Mouse (Mus musculus) megakaryocyte, embryonic 14.5 days (primary cell): ENCODE measurements at regions not wholly inside any gene's neighbourhood (a gene's known extent, or its start where the extent isn't known, plus 50 kb on each side); places are given as distances from the start of the nearest gene placed in this dataset.

Source experiments
- H3K27me3 ChIP-seq: replicated peaks from 2 replicates; pipeline ENCODE3; 2012; ENCODE audit warnings: inconsistent platforms
- H3K36me3 ChIP-seq: replicated peaks from 2 replicates; pipeline ENCODE3; 2012; ENCODE audit warnings: low read length, inconsistent platforms, mixed read lengths
- H3K4me1 ChIP-seq: 2 replicates; pipeline ENCODE4 v1.6.1; 2012; ENCODE audit warnings: inconsistent platforms
- H3K4me3 ChIP-seq: replicated peaks from 2 replicates; pipeline ENCODE3; 2012; ENCODE audit warnings: moderate library complexity, mild to moderate bottlenecking, inconsistent platforms
- H3K9me3 ChIP-seq: 2 replicates; pipeline ENCODE4 v1.6.1; 2012; ENCODE audit warnings: inconsistent platforms
- FLI1 ChIP-seq: IDR thresholded peaks from 2 replicates; pipeline ENCODE4 v1.6.1; 2012; ENCODE audit warnings: low read length, inconsistent platforms, mixed read lengths
- GATA1 ChIP-seq: IDR thresholded peaks from 3 replicates; pipeline ENCODE4 v1.6.1; 2012; ENCODE audit warnings: mixed read lengths, low read length, inconsistent platforms, borderline replicate concordance

DNA sequence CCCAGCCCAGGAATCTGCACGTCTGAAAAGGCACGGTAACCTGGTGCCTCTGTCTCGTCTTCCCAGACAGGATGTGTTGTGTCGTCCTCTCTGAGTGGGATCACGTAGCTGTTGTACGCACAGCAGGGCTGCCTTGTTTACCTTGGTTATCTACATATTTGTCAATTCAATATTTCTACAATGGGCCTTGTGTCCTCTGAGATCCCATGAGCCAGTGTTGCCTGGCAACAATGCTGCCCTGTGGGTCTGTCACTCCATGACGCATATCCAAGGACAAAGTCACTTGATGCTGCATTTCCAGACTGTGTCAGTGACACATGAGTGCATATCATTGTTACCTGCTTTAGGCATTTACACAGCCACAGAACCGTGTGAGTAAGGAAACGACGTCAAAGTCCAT lies 191.9 kb downstream of the Diras2 start:
- Histone ChIP-seq H3K4me1 (peaks cover 45% of the 10 kb centered on the region), H3K9me3 (no peaks in the 10 kb centered on the region), H3K4me3 (no peak overlapping the region), H3K36me3 (no peaks in the 10 kb centered on the region), H3K27me3 (peaks cover 3% of the 10 kb centered on the region)
- TF ChIP-seq FLI1 (no peak), GATA1 (no peak)

DNA sequence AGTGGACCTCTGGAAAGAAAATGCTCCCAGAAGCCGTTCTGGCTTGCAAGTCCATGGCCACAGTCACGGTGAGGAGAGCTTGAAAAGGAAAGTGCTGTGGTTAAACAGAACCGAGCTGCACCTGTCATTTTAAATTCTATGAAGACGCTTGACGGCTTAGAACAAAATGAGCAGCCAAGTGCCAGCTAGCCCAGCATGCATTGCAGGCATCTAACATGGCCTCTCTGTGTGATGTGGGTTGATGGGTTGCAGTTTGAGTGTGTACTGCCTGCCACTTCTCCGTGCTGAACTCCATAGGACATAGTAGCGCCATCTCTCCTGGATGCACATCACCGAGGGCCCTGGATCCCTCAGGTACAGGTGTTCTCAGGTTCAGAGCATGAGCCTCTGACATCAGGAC lies 189.1 kb downstream of the Diras2 start:
- H3K9me3 ChIP-seq: peaks cover 5% of the 10 kb centered on the region; the same call in 1 of the 2 replicates
- peaks cover 5% of the 10 kb centered on the region for H3K27me3 ChIP-seq
- TF ChIP-seq FLI1: no peak
- TF ChIP-seq GATA1: no peak
- H3K4me3 ChIP-seq: no peak overlapping the region
- H3K4me1 ChIP-seq: peaks cover 48% of the 10 kb centered on the region
- H3K36me3 ChIP-seq: no peaks in the 10 kb centered on the region

DNA sequence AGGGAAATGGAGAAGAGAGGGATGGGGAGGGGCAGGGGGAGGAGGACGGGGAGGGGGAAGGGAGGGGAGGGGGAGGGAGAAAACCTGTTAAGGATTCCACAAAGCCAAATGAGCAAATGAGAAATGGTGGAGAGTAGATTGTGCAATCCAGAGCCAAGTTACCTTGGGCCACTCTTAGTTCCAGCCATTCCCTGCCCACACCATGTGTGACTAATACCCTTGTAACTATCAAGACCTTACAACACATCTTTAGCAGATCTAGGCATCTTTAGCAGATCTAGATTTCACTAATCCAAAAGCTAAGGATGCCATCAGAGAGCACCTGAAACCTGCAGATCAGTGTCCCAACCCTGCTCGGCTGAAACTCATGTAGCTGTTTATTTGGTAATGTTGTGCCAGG lies 186.7 kb downstream of the Diras2 start:
- H3K9me3 ChIP-seq: peaks cover 5% of the 10 kb centered on the region; the same call in 1 of the 2 replicates
- H3K36me3 ChIP-seq: no peaks in the 10 kb centered on the region
- no peak overlapping the region for H3K4me3 ChIP-seq
- H3K4me1 ChIP-seq: peaks cover 60% of the 10 kb centered on the region
- H3K27me3 ChIP-seq: peaks cover 2% of the 10 kb centered on the region
- no peak for TF ChIP-seq GATA1
- TF ChIP-seq FLI1: no peak

DNA sequence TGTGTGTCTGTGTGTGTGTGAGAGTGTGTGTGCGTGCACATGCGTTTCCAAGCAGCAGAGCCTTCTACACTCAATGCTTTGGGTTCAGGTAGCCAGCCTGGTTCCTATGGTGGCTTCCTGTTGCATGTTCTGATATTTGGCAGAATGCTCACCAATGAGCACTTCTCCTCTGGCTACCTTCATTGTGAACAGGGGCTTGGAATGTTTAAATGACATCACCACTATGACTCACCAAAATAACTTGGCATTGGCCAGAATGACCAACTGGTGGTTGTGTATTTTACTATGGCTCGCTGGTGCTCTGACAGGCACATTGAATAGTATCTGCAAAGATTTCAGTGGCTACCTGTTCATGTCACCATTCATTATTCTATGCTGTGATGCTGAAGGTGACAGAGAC lies 186.2 kb downstream of the Diras2 start:
- TF ChIP-seq FLI1 (no peak), GATA1 (no peak)
- no peak overlapping the region for H3K4me3 ChIP-seq

DNA sequence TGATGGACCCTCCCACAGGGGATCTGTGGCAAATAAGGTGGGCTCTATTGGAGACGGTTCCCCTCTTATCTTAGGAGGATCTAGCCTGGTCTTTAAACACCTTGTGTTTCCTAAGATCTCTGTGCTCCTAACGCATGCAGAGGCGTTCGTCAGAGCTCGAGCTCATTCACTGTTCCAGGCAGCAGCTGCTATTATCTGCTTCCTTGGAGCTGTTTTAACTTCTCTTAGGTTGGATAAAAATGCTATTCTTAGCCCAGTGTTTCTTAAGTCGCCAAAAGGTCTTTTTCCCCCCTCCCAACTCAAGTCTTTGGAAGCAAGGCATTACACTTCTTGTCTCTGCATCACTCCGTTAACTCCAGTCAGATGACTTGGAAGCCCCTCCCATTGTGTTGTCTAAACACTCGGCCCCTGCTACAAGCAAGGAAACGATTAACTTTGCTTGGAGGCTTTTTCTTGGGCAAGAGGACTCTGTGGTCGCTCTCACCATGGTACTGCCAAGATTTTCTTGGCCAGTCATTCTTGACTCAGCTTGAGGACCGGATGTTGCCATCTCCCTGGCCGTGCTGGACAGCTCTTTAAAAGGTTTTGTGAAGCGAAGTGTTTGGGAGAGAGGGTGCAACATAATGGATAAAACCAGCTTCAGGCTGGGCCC lies 185.6 kb downstream of the Diras2 start:
- peaks cover 59% of the 10 kb centered on the region for H3K4me1 ChIP-seq
- TF ChIP-seq FLI1: no peak
- no peak for TF ChIP-seq GATA1
- no peak overlapping the region for H3K4me3 ChIP-seq
- H3K27me3 ChIP-seq: peaks cover 2% of the 10 kb centered on the region
- peaks cover 5% of the 10 kb centered on the region; the same call in 1 of the 2 replicates for H3K9me3 ChIP-seq
- H3K36me3 ChIP-seq: no peaks in the 10 kb centered on the region

More for the DNA sequence above, 186.2 kb downstream of the Diras2 start:
- peaks cover 5% of the 10 kb centered on the region; the same call in 1 of the 2 replicates for H3K9me3 ChIP-seq
- peaks cover 2% of the 10 kb centered on the region for H3K27me3 ChIP-seq
- no peaks in the 10 kb centered on the region for H3K36me3 ChIP-seq
- peaks cover 59% of the 10 kb centered on the region for H3K4me1 ChIP-seq

DNA sequence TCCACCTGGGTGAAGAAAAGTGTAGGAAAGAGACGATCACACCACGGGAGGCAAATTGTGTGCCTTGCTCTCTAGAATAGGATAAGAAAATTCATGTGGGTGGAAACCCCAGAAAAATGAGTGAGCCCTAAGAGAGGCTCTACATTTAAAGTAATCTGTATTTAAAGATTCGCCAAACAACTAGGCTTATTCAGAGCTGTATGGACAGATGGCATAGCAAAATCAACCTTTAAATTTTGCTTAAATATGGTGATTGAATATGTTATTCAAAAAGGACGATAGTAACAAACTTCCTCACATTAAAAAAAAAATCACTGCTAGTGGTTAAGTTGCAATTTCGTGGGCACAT lies 185.1 kb downstream of the Diras2 start:
- H3K9me3 ChIP-seq: peaks cover 5% of the 10 kb centered on the region; the same call in 1 of the 2 replicates
- no peak overlapping the region for H3K4me3 ChIP-seq
- TF ChIP-seq GATA1: no peak
- no peak for TF ChIP-seq FLI1
- H3K27me3 ChIP-seq: peaks cover 2% of the 10 kb centered on the region
- H3K4me1 ChIP-seq: peaks cover 55% of the 10 kb centered on the region
- H3K36me3 ChIP-seq: no peaks in the 10 kb centered on the region

DNA sequence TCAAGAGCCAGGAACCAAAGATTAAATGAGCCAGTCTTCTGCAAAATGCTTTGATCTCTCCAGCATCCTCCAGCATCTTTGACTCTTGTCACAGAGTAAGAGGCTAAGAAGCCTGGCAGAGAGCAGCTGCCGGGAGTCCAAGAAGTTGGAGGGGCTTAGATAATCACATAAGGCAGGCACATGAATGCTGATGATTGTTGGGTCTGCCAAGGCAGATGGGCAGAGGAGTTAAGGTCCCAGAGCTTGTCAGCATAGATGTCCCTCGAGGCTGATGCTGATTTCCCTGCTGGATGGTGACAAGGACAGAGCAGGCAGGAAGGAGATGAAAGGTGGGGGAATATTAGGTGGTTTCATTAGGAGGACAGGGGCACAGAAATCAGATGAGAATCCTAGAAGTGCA lies 183.4 kb downstream of the Diras2 start:
- H3K27me3 ChIP-seq: peaks cover 2% of the 10 kb centered on the region
- TF ChIP-seq FLI1 (no peak), GATA1 (no peak)
- H3K4me3 ChIP-seq: no peak overlapping the region
- no peaks in the 10 kb centered on the region for H3K36me3 ChIP-seq
- H3K9me3 ChIP-seq: peaks cover 5% of the 10 kb centered on the region; the same call in 1 of the 2 replicates
- H3K4me1 ChIP-seq: peaks cover 51% of the 10 kb centered on the region

DNA sequence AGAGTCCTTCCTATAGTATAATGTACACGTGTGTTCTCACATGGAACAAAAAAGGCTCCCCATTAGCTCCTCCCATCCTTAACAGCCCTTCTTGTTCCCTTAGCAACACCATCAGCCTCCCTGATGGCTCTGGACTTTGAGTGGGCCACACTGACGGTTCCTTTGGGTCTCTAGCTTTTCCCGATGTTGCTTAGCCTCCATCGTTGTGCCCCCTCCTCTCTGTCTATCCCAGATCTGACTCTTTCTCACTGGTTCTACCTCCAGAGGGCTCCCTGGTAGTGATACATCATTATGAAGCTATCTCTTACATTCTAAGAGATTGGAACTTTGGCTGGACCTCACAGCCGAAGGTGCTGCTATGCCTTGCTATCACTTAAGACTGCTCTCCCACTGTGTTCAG lies 181.5 kb downstream of the Diras2 start:
- TF ChIP-seq GATA1 (no peak), FLI1 (no peak)
- Histone ChIP-seq H3K27me3 (peaks cover 2% of the 10 kb centered on the region), H3K4me1 (peaks cover 48% of the 10 kb centered on the region), H3K4me3 (no peak overlapping the region), H3K9me3 (peaks cover 2% of the 10 kb centered on the region; the same call in 1 of the 2 replicates), H3K36me3 (no peaks in the 10 kb centered on the region)

DNA sequence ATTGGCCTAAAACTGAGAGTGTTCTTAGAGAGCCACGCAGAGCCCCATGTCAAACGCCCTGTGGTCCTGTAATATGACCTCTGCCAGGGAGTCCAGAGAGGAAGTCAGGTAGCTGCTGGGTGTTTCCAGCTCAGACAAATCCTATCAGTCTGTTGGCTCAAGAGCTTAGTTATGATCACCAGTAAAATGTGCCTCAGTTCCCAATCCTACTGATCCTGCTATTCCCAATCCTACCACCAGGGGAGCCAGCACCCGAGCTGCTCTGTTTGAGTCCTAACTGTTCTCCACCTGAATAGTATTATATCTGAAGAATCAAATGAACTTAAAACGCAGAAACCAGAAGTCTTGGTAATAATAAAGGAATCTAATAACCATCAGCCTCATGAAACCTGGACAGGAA lies 178.5 kb downstream of the Diras2 start:
- Histone ChIP-seq H3K27me3 (no peaks in the 10 kb centered on the region), H3K36me3 (no peaks in the 10 kb centered on the region), H3K4me1 (peaks cover 22% of the 10 kb centered on the region), H3K4me3 (no peak overlapping the region), H3K9me3 (peaks cover 11% of the 10 kb centered on the region)
- TF ChIP-seq FLI1 (no peak), GATA1 (no peak)

DNA sequence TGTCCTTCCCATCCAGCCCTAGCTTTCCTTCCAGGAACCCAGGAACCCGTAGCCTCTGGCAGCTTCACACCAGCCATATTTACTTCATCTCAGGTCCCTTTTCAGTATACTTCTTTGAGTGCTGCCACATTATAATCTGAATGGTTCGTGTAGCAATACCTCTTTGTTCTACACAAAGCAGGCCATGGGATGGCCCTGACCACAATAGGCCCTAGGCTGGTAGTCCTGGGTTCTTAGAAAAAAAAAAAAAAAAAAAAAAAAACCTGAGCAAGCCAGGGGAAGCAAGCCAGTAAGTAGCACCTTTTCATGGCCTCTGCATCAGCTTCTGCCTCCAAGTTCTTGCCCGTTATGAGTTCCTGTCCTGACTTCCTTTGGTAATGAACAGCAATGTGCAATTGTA lies 177.6 kb downstream of the Diras2 start:
- H3K4me1 ChIP-seq: peaks cover 14% of the 10 kb centered on the region
- H3K4me3 ChIP-seq: no peak overlapping the region
- peaks cover 19% of the 10 kb centered on the region for H3K9me3 ChIP-seq
- H3K36me3 ChIP-seq: no peaks in the 10 kb centered on the region
- TF ChIP-seq FLI1 (no peak), GATA1 (no peak)
- H3K27me3 ChIP-seq: peaks cover 2% of the 10 kb centered on the region
